Mouse (Mus musculus) olfactory bulb, adult 2 months (tissue): ENCODE measurements around the gene Cast.

ENCODE experiments used
- CTCF ChIP-seq: fragments of 200-500 bp; IDR thresholded peaks from 2 replicates; pipeline ENCODE4 v1.5.1; 2012; ENCODE audit warnings: low read depth, mild to moderate bottlenecking, low read length, moderate library complexity; ENCODE audit not compliant: insufficient read depth
- POLR2A ChIP-seq: fragments of 200-500 bp; IDR thresholded peaks from 2 replicates; pipeline ENCODE4 v1.6.1; 2012; ENCODE audit warnings: mild to moderate bottlenecking, low read depth, low read length, moderate library complexity; ENCODE audit not compliant: insufficient read depth

GRCm38 (mm10) chr13:74733726-74734125 is 74.9 kb downstream of the Cast start:
- no peak for TF ChIP-seq POLR2A
- TF ChIP-seq CTCF, result no peak
